Mouse (Mus musculus): ENCODE measurements around the gene Scn8a. TPM values are rescaled to one million over a fixed set of nuclear protein-coding genes. Genes with fewer than 3 reads are reported as not detected.
A peak's percentile ranks its signal among the peaks of the same experiment; 100 is the strongest.

Scn8a gene
- polyA plus RNA-seq, 1 experiment, result 107 TPM

GRCm38 (mm10) chr15:100936176-100936575 is 66.5 kb downstream of the Scn8a start:
- TF ChIP-seq POLR2A (IDR thresholded peaks at IDR 0.05; ENCODE audit: borderline replicate concordance, insufficient read depth, low read length), result no peak
- TF ChIP-seq CTCF (IDR thresholded peaks at IDR 0.05; ENCODE audit: borderline replicate concordance, insufficient read depth, low read depth, low read length), result no peak
- no peak overlapping the region for H3K4me3 ChIP-seq (replicated peaks; ENCODE audit: insufficient read depth, low read depth, low read length)
- no peak overlapping the region for H3K27ac ChIP-seq (ENCODE audit: insufficient read depth, low read length)
- no peaks in the 10 kb centered on the region for H3K27me3 ChIP-seq (ENCODE audit: control insufficient read depth, insufficient read depth, low read length)
- 64% methylated on average over 24 of the region's 24 CpGs for WGBS
- H3K4me1 ChIP-seq (ENCODE audit: control insufficient read depth, insufficient read depth, low read length), result peaks cover 8% of the 10 kb centered on the region
- no peak for DNase-seq

DNA sequence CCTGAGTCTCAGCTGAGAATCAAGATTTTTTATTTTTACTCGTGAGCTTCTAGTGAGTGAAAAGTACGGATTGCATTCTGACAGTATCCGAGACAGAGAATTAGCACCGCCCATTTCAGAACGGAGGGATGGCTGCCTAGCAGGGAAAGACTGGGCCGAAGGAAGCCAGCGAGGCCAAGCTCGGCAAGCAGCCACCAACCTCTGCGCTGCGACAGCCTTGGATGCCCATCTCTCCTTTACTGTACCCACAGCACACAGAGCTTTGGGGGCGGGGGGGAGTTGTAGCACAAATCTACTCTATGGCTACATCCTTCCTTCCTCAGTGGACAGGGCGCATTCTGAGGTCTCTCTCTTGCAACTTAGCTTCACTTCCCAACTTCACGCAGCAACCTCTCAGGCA is 78.7 kb downstream of the Scn8a start:
- no peak for TF ChIP-seq POLR2A (IDR thresholded peaks at IDR 0.05; ENCODE audit: borderline replicate concordance, insufficient read depth, low read length)
- no peak for TF ChIP-seq CTCF (IDR thresholded peaks at IDR 0.05; ENCODE audit: borderline replicate concordance, insufficient read depth, low read depth, low read length)
- WGBS, result 65% methylated on average over 13 of the region's 13 CpGs
- DNase-seq, result peak in 1 of 2 experiments; percentile 39
- H3K27me3 ChIP-seq (ENCODE audit: control insufficient read depth, insufficient read depth, low read length), result no peaks in the 10 kb centered on the region
- no peak overlapping the region; the same call in 1 of the 2 replicates for H3K27ac ChIP-seq (ENCODE audit: insufficient read depth, low read length)
- H3K4me1 ChIP-seq (ENCODE audit: control insufficient read depth, insufficient read depth, low read length), result peaks cover 28% of the 10 kb centered on the region
- no peak overlapping the region for H3K4me3 ChIP-seq (replicated peaks; ENCODE audit: insufficient read depth, low read depth, low read length)

GRCm38 (mm10) chr15:100949169-100949568 is 79.5 kb downstream of the Scn8a start:
- H3K27me3 ChIP-seq (ENCODE audit: control insufficient read depth, insufficient read depth, low read length), result no peaks in the 10 kb centered on the region
- H3K4me1 ChIP-seq (ENCODE audit: control insufficient read depth, insufficient read depth, low read length), result peaks cover 31% of the 10 kb centered on the region
- no peak overlapping the region for H3K27ac ChIP-seq (ENCODE audit: insufficient read depth, low read length)
- no peak for TF ChIP-seq POLR2A (IDR thresholded peaks at IDR 0.05; ENCODE audit: borderline replicate concordance, insufficient read depth, low read length)
- no peak for TF ChIP-seq CTCF (IDR thresholded peaks at IDR 0.05; ENCODE audit: borderline replicate concordance, insufficient read depth, low read depth, low read length)
- peak in 1 of 2 experiments; percentile 70 for DNase-seq
- 14% methylated on average over 4 of the region's 4 CpGs for WGBS
- no peak overlapping the region for H3K4me3 ChIP-seq (replicated peaks; ENCODE audit: insufficient read depth, low read depth, low read length)

DNA sequence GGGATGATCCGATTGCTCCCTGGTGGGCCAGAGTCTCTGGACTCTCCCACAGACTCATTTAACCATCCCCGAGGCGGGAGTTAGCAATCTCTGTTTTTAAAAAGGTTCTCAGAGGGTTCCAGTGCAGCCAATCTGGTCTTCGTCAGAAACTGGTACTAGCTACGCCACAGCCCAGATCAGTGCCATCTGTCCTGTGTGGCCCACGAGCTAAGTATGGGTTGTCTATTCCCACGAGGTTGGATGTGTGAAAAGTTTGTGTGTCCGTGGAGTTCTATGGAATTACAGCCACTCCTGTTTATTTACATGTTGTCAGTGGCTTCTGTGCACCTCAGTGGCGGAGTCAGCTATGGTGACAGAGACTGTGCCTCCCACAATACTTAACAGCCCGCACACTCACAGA is 81.8 kb downstream of the Scn8a start:
- H3K27me3 ChIP-seq (ENCODE audit: control insufficient read depth, insufficient read depth, low read length), result no peaks in the 10 kb centered on the region

GRCm38 (mm10) chr15:100952292-100952691 is 82.6 kb downstream of the Scn8a start:
- no peak overlapping the region for H3K4me3 ChIP-seq (replicated peaks; ENCODE audit: insufficient read depth, low read depth, low read length)
- no peaks in the 10 kb centered on the region for H3K27me3 ChIP-seq (ENCODE audit: control insufficient read depth, insufficient read depth, low read length)
- TF ChIP-seq POLR2A (IDR thresholded peaks at IDR 0.05; ENCODE audit: borderline replicate concordance, insufficient read depth, low read length) (no peak), CTCF (IDR thresholded peaks at IDR 0.05; ENCODE audit: borderline replicate concordance, insufficient read depth, low read depth, low read length) (no peak)
- WGBS, result 76% methylated on average over 2 of the region's 2 CpGs
- H3K27ac ChIP-seq (ENCODE audit: insufficient read depth, low read length), result no peak overlapping the region
- peaks cover 49% of the 10 kb centered on the region for H3K4me1 ChIP-seq (ENCODE audit: control insufficient read depth, insufficient read depth, low read length)
- no peak for DNase-seq

More for the DNA sequence above, 81.8 kb downstream of the Scn8a start:
- 24% methylated on average over 10 of the region's 10 CpGs for WGBS
- no peak overlapping the region for H3K4me3 ChIP-seq (replicated peaks; ENCODE audit: insufficient read depth, low read depth, low read length)
- peaks cover 49% of the 10 kb centered on the region for H3K4me1 ChIP-seq (ENCODE audit: control insufficient read depth, insufficient read depth, low read length)
- peak in 1 of 2 experiments; percentile 52 for DNase-seq
- TF ChIP-seq POLR2A (IDR thresholded peaks at IDR 0.05; ENCODE audit: borderline replicate concordance, insufficient read depth, low read length), result no peak
- no peak for TF ChIP-seq CTCF (IDR thresholded peaks at IDR 0.05; ENCODE audit: borderline replicate concordance, insufficient read depth, low read depth, low read length)
- peak overlapping the region; percentile 61 for H3K27ac ChIP-seq (ENCODE audit: insufficient read depth, low read length)

GRCm38 (mm10) chr15:100952854-100953253 is 83.2 kb downstream of the Scn8a start:
- no peak for TF ChIP-seq CTCF (IDR thresholded peaks at IDR 0.05; ENCODE audit: borderline replicate concordance, insufficient read depth, low read depth, low read length)
- DNase-seq, result no peak
- no peak overlapping the region for H3K27ac ChIP-seq (ENCODE audit: insufficient read depth, low read length)
- H3K27me3 ChIP-seq (ENCODE audit: control insufficient read depth, insufficient read depth, low read length), result no peaks in the 10 kb centered on the region
- no peak overlapping the region for H3K4me3 ChIP-seq (replicated peaks; ENCODE audit: insufficient read depth, low read depth, low read length)
- peaks cover 48% of the 10 kb centered on the region for H3K4me1 ChIP-seq (ENCODE audit: control insufficient read depth, insufficient read depth, low read length)
- WGBS, result 55% methylated on average over 8 of the region's 8 CpGs

- peak in 1 of 2 experiments; percentile 52 for DNase-seq
- no peak overlapping the region for H3K27ac ChIP-seq (ENCODE audit: insufficient read depth, low read length)
- WGBS, result 12% methylated on average over 7 of the region's 7 CpGs
- H3K4me1 ChIP-seq (ENCODE audit: control insufficient read depth, insufficient read depth, low read length), result peaks cover 39% of the 10 kb centered on the region
- no peak overlapping the region for H3K4me3 ChIP-seq (replicated peaks; ENCODE audit: insufficient read depth, low read depth, low read length)
- TF ChIP-seq CTCF (IDR thresholded peaks at IDR 0.05; ENCODE audit: borderline replicate concordance, insufficient read depth, low read depth, low read length), result no peak
- no peak for TF ChIP-seq POLR2A (IDR thresholded peaks at IDR 0.05; ENCODE audit: borderline replicate concordance, insufficient read depth, low read length)
- H3K27me3 ChIP-seq (ENCODE audit: control insufficient read depth, insufficient read depth, low read length), result no peaks in the 10 kb centered on the region
Observed at GRCm38 (mm10) chr15:100953955-100954354, 84.3 kb downstream of the Scn8a start.

DNA sequence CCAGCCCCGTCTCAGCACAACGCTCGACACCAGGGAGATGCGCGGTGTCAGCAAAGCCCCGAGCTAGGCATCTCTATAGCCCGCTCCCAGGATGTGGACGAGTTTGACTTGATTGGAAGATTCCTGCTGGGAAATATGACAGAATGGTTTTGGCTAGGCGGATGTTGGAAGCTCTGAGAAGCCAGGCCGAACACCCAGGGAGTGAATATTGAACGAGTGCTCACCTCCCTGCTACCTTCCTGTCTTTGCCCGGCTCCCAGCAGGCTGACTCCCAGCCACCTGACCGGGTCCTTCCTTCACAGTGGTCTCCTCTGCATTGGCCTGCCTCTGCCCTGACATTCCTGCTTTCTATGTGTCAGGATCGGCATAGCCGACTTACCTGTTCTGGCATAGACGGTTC is 85.1 kb downstream of the Scn8a start:
- peaks cover 34% of the 10 kb centered on the region for H3K4me1 ChIP-seq (ENCODE audit: control insufficient read depth, insufficient read depth, low read length)
- TF ChIP-seq POLR2A (IDR thresholded peaks at IDR 0.05; ENCODE audit: borderline replicate concordance, insufficient read depth, low read length), result no peak
- no peak for TF ChIP-seq CTCF (IDR thresholded peaks at IDR 0.05; ENCODE audit: borderline replicate concordance, insufficient read depth, low read depth, low read length)
- peak; percentile 61 to 65 for DNase-seq
- no peak overlapping the region for H3K4me3 ChIP-seq (replicated peaks; ENCODE audit: insufficient read depth, low read depth, low read length)
- WGBS, result 23% methylated on average over 16 of the region's 16 CpGs
- H3K27ac ChIP-seq (ENCODE audit: insufficient read depth, low read length), result peak overlapping the region; percentile 72
- no peaks in the 10 kb centered on the region for H3K27me3 ChIP-seq (ENCODE audit: control insufficient read depth, insufficient read depth, low read length)

Measured in cerebellum, adult 2 months (tissue).